Mouse (Mus musculus) hindbrain, embryonic 11.5 days (tissue): ENCODE data around the gene Tcaim. TPM values are rescaled to one million over a fixed set of nuclear protein-coding genes. Genes with fewer than 3 reads are reported as not detected.

Experiments used
- ATAC-seq: fragments of 200-750 bp; cut with Nextera tagmentation; 2 replicates; pipeline ENCODE4 v1.8.0; 2017; ENCODE audit warnings: mild to moderate bottlenecking, moderate TSS enrichment, moderate library complexity; ENCODE audit not compliant: low FRiP score
- DNase-seq: peaks from one replicate; pipeline ENCODE4 v3.0.0-alpha.2; 2015; ENCODE audit warnings: low spot score
- H3K27ac ChIP-seq: fragments of 300-500 bp; sonication (generic); 2 replicates; pipeline ENCODE4 v1.5.1; 2014; ENCODE audit warnings: mild to moderate bottlenecking, low read depth, low read length
- H3K27me3 ChIP-seq: fragments of 300-500 bp; sonication (generic); 2 replicates; pipeline ENCODE4 v1.6.1; 2014; ENCODE audit warnings: mild to moderate bottlenecking, low read length, moderate library complexity, mixed read lengths; ENCODE audit not compliant: control insufficient read depth, insufficient read depth
- H3K36me3 ChIP-seq: fragments of 300-500 bp; sonication (generic); 2 replicates; pipeline ENCODE4 v1.6.1; 2014; ENCODE audit warnings: mild to moderate bottlenecking, low read length, moderate library complexity, mixed read lengths; ENCODE audit not compliant: control insufficient read depth, insufficient read depth
- H3K4me1 ChIP-seq: fragments of 300-500 bp; sonication (generic); replicated peaks from 2 replicates; pipeline ENCODE4 v1.6.1; 2014; ENCODE audit warnings: low read length, mixed read lengths; ENCODE audit not compliant: control insufficient read depth, insufficient read depth
- H3K4me2 ChIP-seq: fragments of 300-500 bp; sonication (generic); replicated peaks from 2 replicates; pipeline ENCODE4 v1.6.1; 2014; ENCODE audit warnings: mild to moderate bottlenecking, low read depth, low read length
- H3K4me3 ChIP-seq: fragments of 300-500 bp; sonication (generic); 2 replicates; pipeline ENCODE4 v1.5.1; 2014; ENCODE audit warnings: low read depth, low read length
- H3K9ac ChIP-seq: fragments of 300-500 bp; sonication (generic); 2 replicates; pipeline ENCODE4 v1.6.1; 2014; ENCODE audit warnings: low read depth, low read length
- H3K9me3 ChIP-seq: fragments of 300-500 bp; sonication (generic); 2 replicates; pipeline ENCODE4 v1.6.1; 2016; ENCODE audit warnings: low read length; ENCODE audit not compliant: control insufficient read depth
- WGBS: fragments of 180-500 bp; shearing (Covaris S2); extraction: QIAGEN DNeasy Blood & Tissue Kit; methylation state at CpG from one replicate; pipeline ENCODE4 v1.1.7; 2014; 5-methylcytosine and 5-hydroxymethylcytosine counted together
- polyA plus RNA-seq: library from polyadenylated mRNA; unstranded; fragments of >200 nt; fragmentation: Nextera tagmentation; extraction: Ambion mirVana; gene quantifications from 2 replicates; pipeline ENCODE4 v1.2.1, GENCODE M21; 2014

Gene Tcaim
- polyA plus RNA-seq, 1 experiment from 2014 or later = 7.6 TPM

GRCm38 (mm10) chr9:122814775-122815174, 9.4 kb downstream of the Tcaim start:
- Histone ChIP-seq H3K27ac (no peak overlapping the region), H3K9me3 (no peaks in the 10 kb centered on the region), H3K4me1 (no peaks in the 10 kb centered on the region), H3K36me3 (no peaks in the 10 kb centered on the region), H3K4me2 (no peak overlapping the region), H3K4me3 (no peak overlapping the region), H3K27me3 (no peaks in the 10 kb centered on the region), H3K9ac (no peak overlapping the region)
- 95% methylated on average over 2 of the region's 2 CpGs for WGBS
- ATAC-seq (no peak), DNase-seq (no peak)

DNA sequence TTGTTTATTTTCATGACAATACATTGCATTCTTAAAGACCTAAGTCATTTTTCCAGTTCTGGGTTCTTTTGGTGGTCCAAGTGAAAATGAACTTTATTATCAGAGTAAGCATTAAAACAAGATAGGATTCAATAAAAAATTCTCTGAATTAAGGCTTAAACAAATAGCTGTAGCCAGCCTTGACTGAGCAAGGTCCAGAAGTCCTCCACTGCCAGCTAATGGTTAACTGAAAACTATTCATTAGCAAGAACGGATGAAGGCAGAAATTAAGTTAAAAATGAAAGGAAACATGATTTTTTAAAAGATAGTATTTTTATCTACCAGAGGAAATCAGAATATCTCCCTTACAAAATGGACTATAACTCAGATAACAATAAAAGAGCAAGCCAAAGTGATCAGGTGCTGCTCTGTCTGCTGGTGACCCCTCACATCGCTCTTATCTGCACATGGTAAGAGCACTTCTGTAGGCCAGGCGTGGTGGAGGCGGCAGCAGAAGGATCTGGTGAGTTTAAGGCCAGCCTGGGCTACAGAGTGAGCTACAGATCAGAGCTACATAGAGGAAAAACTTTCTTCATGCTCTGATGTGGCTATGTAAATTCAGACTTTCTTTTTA, 10.0 kb downstream of the Tcaim start:
- Histone ChIP-seq H3K27me3 (no peaks in the 10 kb centered on the region), H3K4me2 (no peak overlapping the region), H3K27ac (no peak overlapping the region), H3K36me3 (no peaks in the 10 kb centered on the region), H3K9ac (no peak overlapping the region), H3K9me3 (no peaks in the 10 kb centered on the region), H3K4me3 (no peak overlapping the region), H3K4me1 (no peaks in the 10 kb centered on the region)
- no peak for DNase-seq
- no peak for ATAC-seq
- 88% methylated on average over 4 of the region's 4 CpGs for WGBS

DNA sequence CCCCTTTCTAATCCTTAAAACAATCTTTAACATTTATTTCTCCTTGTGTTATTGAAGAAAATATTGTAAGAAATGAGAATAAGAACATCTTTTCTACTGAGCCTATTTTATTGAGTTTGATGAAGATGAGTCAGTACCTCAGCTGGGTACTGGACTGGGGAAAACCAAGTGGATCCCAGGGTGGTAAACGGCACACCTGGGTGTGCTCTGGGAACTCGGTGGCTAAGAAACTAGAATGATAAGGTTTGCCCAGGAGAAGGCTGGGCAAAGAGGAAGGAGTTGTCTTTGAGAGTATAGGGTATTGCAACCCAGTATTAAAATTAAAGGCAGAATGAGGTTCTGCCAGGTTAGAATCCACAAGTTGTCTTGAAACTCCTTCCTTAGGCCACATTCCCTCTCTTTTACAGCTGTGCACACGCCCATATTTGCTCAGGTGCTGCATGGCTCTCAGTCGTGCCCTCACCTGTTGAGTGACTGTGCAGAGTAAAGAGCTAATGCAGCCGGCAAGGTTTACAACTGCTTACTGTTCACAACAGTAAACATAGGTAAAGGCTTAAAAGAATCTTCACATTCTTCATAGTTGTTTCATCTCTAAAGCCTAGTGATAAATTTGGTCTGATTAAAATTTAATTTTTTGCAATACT, 18.2 kb downstream of the Tcaim start:
- DNase-seq = no peak
- Histone ChIP-seq H3K9me3 (no peaks in the 10 kb centered on the region), H3K4me3 (no peak overlapping the region), H3K9ac (no peak overlapping the region), H3K27ac (no peak overlapping the region), H3K36me3 (0 out of 2 replicates have a peak, but pooled peaks cover 5% of the 10 kb centered on the region), H3K27me3 (no peaks in the 10 kb centered on the region), H3K4me2 (no peak overlapping the region), H3K4me1 (no peaks in the 10 kb centered on the region)
- WGBS = 92% methylated on average over 5 of the region's 5 CpGs
- ATAC-seq = no peak

DNA sequence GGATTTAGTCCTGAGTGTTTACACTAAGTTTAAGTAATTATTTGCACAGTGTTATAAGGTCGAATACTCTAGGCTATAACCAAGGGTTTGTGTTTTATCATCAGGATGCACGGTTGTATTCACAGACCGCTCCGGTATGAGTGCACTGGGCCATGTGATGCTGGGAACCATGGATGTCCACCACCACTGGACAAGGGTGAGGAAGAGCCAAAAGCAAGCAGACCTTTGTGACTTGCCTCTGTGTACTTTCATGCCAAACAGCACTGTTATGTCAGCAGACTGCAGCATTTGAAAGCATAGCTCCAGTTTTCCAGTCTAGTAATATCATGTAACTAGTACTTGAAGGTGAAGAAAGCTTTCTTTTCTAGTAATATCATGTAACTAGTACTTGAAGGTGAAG, 21.4 kb downstream of the Tcaim start:
- DNase-seq = no peak
- Histone ChIP-seq H3K4me2 (no peak overlapping the region), H3K27ac (no peak overlapping the region), H3K27me3 (no peaks in the 10 kb centered on the region), H3K4me3 (no peak overlapping the region), H3K36me3 (0 out of 2 replicates have a peak, but pooled peaks cover 5% of the 10 kb centered on the region), H3K9me3 (no peaks in the 10 kb centered on the region), H3K9ac (no peak overlapping the region), H3K4me1 (no peaks in the 10 kb centered on the region)
- 92% methylated on average over 4 of the region's 4 CpGs for WGBS
- no peak for ATAC-seq

- no peak overlapping the region for H3K4me2 ChIP-seq
- 76% methylated on average over 4 of the region's 4 CpGs for WGBS
Measured at GRCm38 (mm10) chr9:122829826-122830380, 24.6 kb downstream of the Tcaim start.

GRCm38 (mm10) chr9:122836126-122836525, 30.8 kb downstream of the Tcaim start:
- DNase-seq (no peak), ATAC-seq (no peak)
- H3K36me3 ChIP-seq = no peaks in the 10 kb centered on the region
- H3K4me2 ChIP-seq = no peak overlapping the region
- H3K27me3 ChIP-seq = no peaks in the 10 kb centered on the region
- H3K9ac ChIP-seq = no peak overlapping the region
- no peaks in the 10 kb centered on the region for H3K4me1 ChIP-seq
- WGBS = 86% methylated on average over 9 of the region's 9 CpGs
- no peak overlapping the region for H3K4me3 ChIP-seq
- no peaks in the 10 kb centered on the region for H3K9me3 ChIP-seq
- no peak overlapping the region for H3K27ac ChIP-seq

More at GRCm38 (mm10) chr9:122829826-122830380, 24.6 kb downstream of the Tcaim start:
- H3K4me1 ChIP-seq = no peaks in the 10 kb centered on the region
- H3K9ac ChIP-seq = no peak overlapping the region
- no peak for DNase-seq
- no peaks in the 10 kb centered on the region for H3K9me3 ChIP-seq
- 0 out of 2 replicates have a peak, but pooled peaks cover 2% of the 10 kb centered on the region for H3K36me3 ChIP-seq
- no peak overlapping the region for H3K4me3 ChIP-seq
- no peak overlapping the region for H3K27ac ChIP-seq
- ATAC-seq = no peak
- H3K27me3 ChIP-seq = no peaks in the 10 kb centered on the region

- H3K27me3 ChIP-seq = no peaks in the 10 kb centered on the region
- 84% methylated on average over 6 of the region's 6 CpGs for WGBS
- ATAC-seq (no peak), DNase-seq (no peak)
- no peak overlapping the region for H3K9ac ChIP-seq
- no peak overlapping the region for H3K4me2 ChIP-seq
- no peak overlapping the region for H3K27ac ChIP-seq
- no peaks in the 10 kb centered on the region for H3K9me3 ChIP-seq
- H3K4me1 ChIP-seq = no peaks in the 10 kb centered on the region
- no peaks in the 10 kb centered on the region for H3K36me3 ChIP-seq
- H3K4me3 ChIP-seq = no peak overlapping the region
Measured at GRCm38 (mm10) chr9:122836790-122837189, 31.5 kb downstream of the Tcaim start.

- no peak overlapping the region for H3K27ac ChIP-seq
- H3K9ac ChIP-seq = no peak overlapping the region
- H3K4me2 ChIP-seq = no peak overlapping the region
- no peak for DNase-seq
- H3K36me3 ChIP-seq = no peaks in the 10 kb centered on the region
- H3K27me3 ChIP-seq = no peaks in the 10 kb centered on the region
- H3K4me3 ChIP-seq = no peak overlapping the region
- no peaks in the 10 kb centered on the region for H3K4me1 ChIP-seq
- no peak for ATAC-seq
- 86% methylated on average over 4 of the region's 4 CpGs for WGBS
- no peaks in the 10 kb centered on the region for H3K9me3 ChIP-seq
Measured at GRCm38 (mm10) chr9:122837216-122837615, 31.9 kb downstream of the Tcaim start.

DNA sequence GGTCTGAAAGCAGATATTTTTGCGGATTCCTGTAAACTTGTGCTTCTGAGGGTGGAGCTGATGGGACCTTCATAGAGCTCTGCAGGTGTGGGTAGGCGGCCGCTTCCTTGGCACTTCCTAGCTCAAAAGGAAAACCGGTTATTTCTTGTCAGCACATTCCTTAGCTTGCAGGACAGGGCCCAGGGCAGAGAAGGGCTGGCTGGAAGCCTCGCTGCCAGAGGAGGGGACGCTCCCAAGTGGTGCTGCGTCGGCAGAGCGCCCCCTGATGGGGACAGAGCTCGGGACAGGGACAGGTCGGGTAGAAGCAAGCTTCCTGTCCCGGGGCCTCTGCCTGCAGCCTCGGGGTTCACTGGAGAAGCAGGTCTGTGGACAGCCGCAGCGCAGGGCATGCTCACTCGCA, 32.3 kb downstream of the Tcaim start:
- Histone ChIP-seq H3K27ac (no peak overlapping the region), H3K9me3 (no peaks in the 10 kb centered on the region), H3K4me3 (no peak overlapping the region), H3K27me3 (no peaks in the 10 kb centered on the region), H3K36me3 (no peaks in the 10 kb centered on the region), H3K4me1 (no peaks in the 10 kb centered on the region), H3K4me2 (no peak overlapping the region), H3K9ac (no peak overlapping the region)
- ATAC-seq (no peak), DNase-seq (peak; percentile 40)
- 23% methylated on average over 16 of the region's 16 CpGs for WGBS
